Mouse (Mus musculus) erythroblast, embryonic 14.5 days (primary cell): Measurements from ENCODE around the gene Kin. TPM values are rescaled to one million over a fixed set of nuclear protein-coding genes. Genes with fewer than 3 reads are reported as not detected.

Experiments
- H3K27me3 ChIP-seq: 2 replicates; pipeline ENCODE4 v1.6.1; 2012; ENCODE audit warnings: inconsistent platforms; ENCODE audit not compliant: control insufficient read depth
- H3K36me3 ChIP-seq: 2 replicates; pipeline ENCODE4 v1.6.1; 2012; ENCODE audit warnings: mild to moderate bottlenecking, inconsistent platforms; ENCODE audit not compliant: control insufficient read depth
- H3K4me1 ChIP-seq: 2 replicates; pipeline ENCODE4 v1.6.1; 2012; ENCODE audit warnings: inconsistent platforms; ENCODE audit not compliant: control insufficient read depth
- H3K4me3 ChIP-seq: replicated peaks from 2 replicates; pipeline ENCODE3; 2012; ENCODE audit warnings: moderate library complexity, mild to moderate bottlenecking, inconsistent platforms
- H3K9me3 ChIP-seq: 2 replicates; pipeline ENCODE4 v1.6.1; 2012; ENCODE audit warnings: low read length, inconsistent platforms, mixed read lengths; ENCODE audit not compliant: control insufficient read depth
- GATA1 ChIP-seq: IDR thresholded peaks from 2 replicates; pipeline ENCODE4 v1.6.1; 2012; ENCODE audit warnings: low read length, inconsistent platforms, mixed read lengths
- TAL1 ChIP-seq: IDR thresholded peaks from 3 replicates; pipeline ENCODE4 v1.6.1; 2012; ENCODE audit warnings: low read length, inconsistent platforms, mixed read lengths
- polyA plus RNA-seq: library from polyadenylated mRNA; stranded (reverse); fragments of >175 nt; gene quantifications from 2 replicates; pipeline ENCODE4 v1.2.3, GENCODE M21; 2012

Kin gene
- polyA plus RNA-seq, 1 experiment, result 0.57 TPM

DNA sequence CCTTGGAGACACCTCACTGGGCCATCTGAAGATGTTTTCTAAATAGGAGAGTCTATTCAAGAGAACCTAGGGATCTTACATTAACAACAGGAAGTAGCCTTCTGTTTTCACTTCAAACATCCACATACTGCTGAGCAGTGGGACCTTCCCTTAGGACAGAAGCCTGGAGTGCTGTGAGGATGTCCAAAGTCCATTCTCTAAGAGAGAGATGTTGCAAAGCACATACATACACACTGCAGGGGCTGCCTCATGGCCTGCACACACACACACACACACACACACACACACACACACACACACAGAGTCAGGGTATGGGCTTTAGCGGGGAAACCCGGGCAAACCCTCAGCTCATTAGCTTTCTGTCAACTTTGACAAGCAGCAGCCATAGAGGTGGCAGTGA is 20.1 kb downstream of the Kin start:
- Histone ChIP-seq H3K9me3 (no peaks in the 10 kb centered on the region), H3K4me3 (no peak overlapping the region)
- TF ChIP-seq TAL1, result no peak
- no peak for TF ChIP-seq GATA1

DNA sequence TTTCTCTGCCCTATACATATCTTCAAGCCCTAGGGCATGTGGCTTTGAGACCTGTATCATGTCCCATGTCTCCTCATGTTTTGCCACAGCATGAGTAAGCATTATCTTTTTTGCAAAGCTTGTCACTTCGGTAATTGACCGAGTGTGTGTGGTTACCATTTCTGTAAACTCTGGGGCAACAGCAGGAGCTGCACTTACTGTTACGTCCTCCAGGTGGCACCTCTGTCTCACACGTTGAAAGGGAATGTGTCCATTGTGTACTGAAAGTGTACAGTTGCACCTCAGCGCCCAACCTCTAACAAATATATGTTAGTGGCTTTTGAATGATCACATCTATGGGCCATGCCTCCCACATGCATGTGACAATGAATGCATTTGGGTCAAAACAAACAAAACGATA is 20.8 kb downstream of the Kin start:
- H3K4me3 ChIP-seq, result no peak overlapping the region
- H3K36me3 ChIP-seq, result no peaks in the 10 kb centered on the region; the same call in 1 of the 2 replicates
- H3K9me3 ChIP-seq, result no peaks in the 10 kb centered on the region
- TF ChIP-seq GATA1 (no peak), TAL1 (no peak)
- no peaks in the 10 kb centered on the region for H3K4me1 ChIP-seq
- H3K27me3 ChIP-seq, result no peaks in the 10 kb centered on the region

More for the DNA sequence above, 20.1 kb downstream of the Kin start:
- Histone ChIP-seq H3K27me3 (no peaks in the 10 kb centered on the region), H3K4me1 (no peaks in the 10 kb centered on the region), H3K36me3 (no peaks in the 10 kb centered on the region; the same call in 1 of the 2 replicates)

DNA sequence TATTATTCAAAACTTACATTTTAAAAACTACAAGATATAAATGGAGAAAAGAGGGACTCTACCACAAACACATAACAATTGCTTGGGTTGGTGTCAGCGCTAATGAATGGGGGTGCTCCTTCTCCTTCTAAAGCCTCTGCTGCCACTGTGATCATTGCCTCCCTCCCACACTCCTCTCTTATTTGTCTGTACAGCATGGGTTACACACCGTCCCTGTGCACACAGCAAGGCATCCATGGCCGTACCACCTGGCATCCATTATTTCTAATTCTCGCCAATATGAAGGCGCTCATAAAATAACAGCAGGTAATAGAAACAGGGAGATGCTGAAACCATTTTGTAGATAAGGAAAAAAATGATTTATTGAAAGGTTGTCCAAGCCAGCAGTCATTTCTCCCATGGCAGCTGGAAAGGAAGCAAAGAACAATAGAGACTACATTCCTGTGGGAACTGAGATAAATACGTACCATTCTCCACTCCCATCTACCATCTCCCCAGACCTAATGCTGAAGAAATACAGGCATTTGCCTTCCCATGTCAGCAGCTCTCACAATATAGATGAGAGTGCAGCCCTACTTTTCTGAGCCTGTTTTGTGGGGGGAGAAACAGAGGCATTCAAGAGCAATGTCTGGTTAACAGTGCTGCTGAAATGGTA is 28.3 kb downstream of the Kin start:
- Histone ChIP-seq H3K9me3 (no peaks in the 10 kb centered on the region), H3K4me3 (no peak overlapping the region), H3K4me1 (no peaks in the 10 kb centered on the region), H3K27me3 (no peaks in the 10 kb centered on the region), H3K36me3 (no peaks in the 10 kb centered on the region; the same call in 1 of the 2 replicates)
- no peak for TF ChIP-seq TAL1

DNA sequence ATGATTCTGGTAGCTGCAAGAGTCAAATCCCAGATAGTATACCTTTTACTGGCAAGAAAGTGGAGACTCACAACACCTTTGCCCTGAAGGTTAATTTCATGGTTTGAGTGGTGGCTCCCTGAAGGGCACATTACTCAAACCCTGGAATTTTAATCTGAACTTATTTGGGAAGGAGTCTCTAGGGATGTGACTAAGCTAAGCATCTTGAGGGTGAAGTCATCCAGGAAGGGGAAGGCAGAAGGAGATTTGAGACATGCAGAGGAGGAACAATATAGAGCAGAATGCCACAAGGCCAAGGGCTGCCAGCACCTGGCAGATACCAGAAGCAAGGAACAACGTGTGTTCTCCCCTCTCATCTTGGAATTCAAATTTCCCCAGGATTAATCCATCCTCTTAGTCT is 38.4 kb downstream of the Kin start:
- Histone ChIP-seq H3K9me3 (no peaks in the 10 kb centered on the region), H3K4me3 (no peak overlapping the region), H3K36me3 (peaks cover 2% of the 10 kb centered on the region; the same call in 1 of the 2 replicates), H3K27me3 (no peaks in the 10 kb centered on the region), H3K4me1 (no peaks in the 10 kb centered on the region)
- TF ChIP-seq GATA1 (no peak), TAL1 (no peak)

DNA sequence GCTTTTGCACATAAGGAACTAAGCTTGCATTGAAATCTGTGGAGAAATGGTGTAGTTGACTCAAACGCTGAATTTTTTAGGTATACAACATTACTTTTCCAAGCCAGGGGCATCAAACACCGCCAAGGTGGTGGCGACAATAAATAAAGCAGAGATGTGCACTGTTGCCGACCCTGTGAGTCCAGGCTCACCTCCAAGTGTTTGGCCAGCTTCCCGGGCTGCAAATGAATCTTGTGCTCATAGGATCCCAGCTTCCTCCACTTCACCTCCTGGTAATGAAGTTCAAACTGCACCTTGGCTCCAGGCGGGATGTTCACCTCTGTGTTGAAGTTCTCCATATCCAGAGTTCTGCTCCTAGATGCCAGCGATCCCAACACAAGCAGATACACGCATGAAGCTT is 38.9 kb downstream of the Kin start:
- H3K4me1 ChIP-seq, result no peaks in the 10 kb centered on the region
- no peaks in the 10 kb centered on the region for H3K27me3 ChIP-seq
- peaks cover 2% of the 10 kb centered on the region; the same call in 1 of the 2 replicates for H3K36me3 ChIP-seq
- TF ChIP-seq GATA1, result no peak
- H3K9me3 ChIP-seq, result no peaks in the 10 kb centered on the region
- no peak overlapping the region for H3K4me3 ChIP-seq

DNA sequence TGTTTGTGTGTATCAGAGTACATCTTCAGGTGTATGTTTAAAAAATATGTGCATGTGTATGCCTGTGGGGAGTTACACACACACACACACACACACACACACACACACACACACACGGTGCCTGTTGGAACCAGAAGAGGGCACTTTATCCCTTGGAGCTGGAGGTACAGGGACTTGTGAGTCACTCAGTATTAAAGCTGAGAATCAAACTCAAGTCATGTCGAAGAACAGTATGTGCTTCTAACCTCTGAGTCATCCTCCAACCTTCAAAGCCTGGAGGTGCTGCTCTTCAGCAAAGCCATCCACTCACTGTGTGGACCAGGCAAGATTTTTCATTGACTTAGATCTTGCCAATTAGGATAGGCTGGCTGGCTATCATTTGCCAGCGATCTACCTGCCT is 41.4 kb downstream of the Kin start:
- H3K4me1 ChIP-seq, result no peaks in the 10 kb centered on the region
- TF ChIP-seq GATA1 (no peak), TAL1 (no peak)
- no peaks in the 10 kb centered on the region for H3K9me3 ChIP-seq
- H3K4me3 ChIP-seq, result no peak overlapping the region
- H3K27me3 ChIP-seq, result no peaks in the 10 kb centered on the region
- no peaks in the 10 kb centered on the region; the same call in 1 of the 2 replicates for H3K36me3 ChIP-seq

DNA sequence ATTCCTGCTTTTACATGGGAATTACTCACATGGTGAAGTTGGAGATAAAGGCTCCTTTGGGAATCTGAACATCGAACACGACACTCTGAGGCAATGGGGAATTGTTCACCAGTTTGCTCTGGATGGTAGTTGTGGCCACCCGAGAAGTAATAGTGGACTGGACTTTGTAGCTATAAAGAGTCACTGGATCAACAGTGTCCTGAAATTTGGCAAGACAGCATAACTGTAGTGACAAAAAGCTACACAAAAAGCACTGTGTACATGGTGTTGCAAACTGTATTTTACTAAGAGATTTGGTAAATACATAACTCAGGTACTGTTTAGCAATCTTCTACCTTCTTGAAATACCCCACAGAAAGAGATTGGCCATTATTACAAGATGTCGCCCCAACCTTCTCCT is 45.7 kb downstream of the Kin start:
- TF ChIP-seq GATA1 (no peak), TAL1 (no peak)
- Histone ChIP-seq H3K4me1 (no peaks in the 10 kb centered on the region), H3K27me3 (no peaks in the 10 kb centered on the region)

DNA sequence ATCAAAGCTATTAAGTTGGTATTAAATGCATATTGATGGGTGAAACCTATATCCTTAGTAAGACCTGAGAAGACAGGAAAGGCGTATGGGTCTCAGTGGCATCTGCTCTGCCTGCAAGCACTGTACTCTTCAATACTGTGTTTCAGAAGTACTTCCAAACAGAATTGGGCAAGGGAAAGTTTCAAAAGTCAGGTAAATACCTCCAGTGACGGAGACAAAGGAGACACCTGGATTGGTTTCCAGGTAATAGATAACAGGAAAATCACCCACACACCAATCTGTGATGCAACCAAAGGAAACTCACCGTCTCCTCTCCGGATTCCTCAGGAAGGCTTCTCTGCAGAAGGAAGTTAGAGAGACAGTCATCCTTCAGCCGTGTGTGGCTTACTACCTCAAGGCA is 47.1 kb downstream of the Kin start:
- H3K4me1 ChIP-seq, result no peaks in the 10 kb centered on the region
- no peaks in the 10 kb centered on the region for H3K27me3 ChIP-seq
- H3K9me3 ChIP-seq, result no peaks in the 10 kb centered on the region
- TF ChIP-seq GATA1 (no peak), TAL1 (no peak)
- no peaks in the 10 kb centered on the region; the same call in 1 of the 2 replicates for H3K36me3 ChIP-seq
- no peak overlapping the region for H3K4me3 ChIP-seq

More for the DNA sequence above, 45.7 kb downstream of the Kin start:
- H3K9me3 ChIP-seq, result no peaks in the 10 kb centered on the region
- H3K36me3 ChIP-seq, result no peaks in the 10 kb centered on the region; the same call in 1 of the 2 replicates
- no peak overlapping the region for H3K4me3 ChIP-seq

DNA sequence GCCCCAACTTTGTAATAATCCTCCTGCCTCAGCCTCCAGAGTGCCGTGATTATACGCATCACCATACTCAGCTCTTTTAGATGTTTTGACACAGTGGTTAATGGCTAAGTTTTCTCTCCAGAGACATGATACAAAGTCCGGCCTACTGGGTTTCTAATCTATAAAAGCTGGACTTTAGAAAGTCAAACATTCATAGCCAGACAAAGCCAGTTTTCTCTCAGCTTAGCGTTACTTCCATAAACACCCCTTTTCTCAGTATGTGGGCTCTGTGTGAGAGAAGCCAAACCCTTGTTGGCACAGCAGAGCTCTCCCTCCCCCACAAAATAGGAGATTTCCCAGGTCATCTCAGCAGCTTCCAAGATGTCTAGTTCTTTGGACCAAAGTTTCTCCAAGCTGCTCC is 48.2 kb downstream of the Kin start:
- H3K4me3 ChIP-seq, result peak overlapping the region; percentile 12

DNA sequence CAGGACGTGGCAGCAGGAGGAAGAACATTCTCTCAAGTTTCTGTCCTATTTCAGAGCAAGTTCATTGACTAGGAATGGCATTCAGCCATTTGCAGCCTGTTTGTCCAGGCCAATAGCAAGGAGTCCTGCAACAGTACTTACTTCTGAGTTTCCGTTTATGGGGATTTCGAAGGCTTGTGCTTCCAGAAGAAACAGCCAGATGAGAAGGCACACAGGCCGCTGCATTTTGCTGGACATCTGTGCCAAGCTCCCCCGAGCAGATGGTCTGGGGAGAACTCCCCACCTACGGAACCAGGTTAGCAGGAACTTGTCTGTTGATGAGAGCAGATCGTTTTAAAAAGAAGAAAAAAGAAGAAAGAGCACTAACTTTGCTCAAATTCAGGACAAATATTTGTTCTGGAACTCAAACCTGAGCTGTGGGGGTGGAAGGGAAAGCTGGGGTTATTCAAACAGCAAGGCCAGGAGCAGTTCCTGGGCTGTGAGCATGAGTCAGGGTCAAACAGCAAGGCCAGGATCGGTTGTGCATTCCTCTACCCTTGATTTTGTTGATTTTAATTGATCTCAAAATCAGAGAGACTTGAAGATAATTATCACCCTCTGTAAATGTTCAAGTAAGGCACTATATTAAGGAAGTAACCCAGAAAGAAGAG is 50.1 kb downstream of the Kin start:
- H3K4me3 ChIP-seq, result peak overlapping the region; percentile 36
- no peaks in the 10 kb centered on the region; the same call in 1 of the 2 replicates for H3K36me3 ChIP-seq
- TF ChIP-seq GATA1 (no peak), TAL1 (no peak)
- no peaks in the 10 kb centered on the region for H3K9me3 ChIP-seq
- no peaks in the 10 kb centered on the region for H3K27me3 ChIP-seq
- H3K4me1 ChIP-seq, result no peaks in the 10 kb centered on the region

More for the DNA sequence above, 48.2 kb downstream of the Kin start:
- Histone ChIP-seq H3K27me3 (no peaks in the 10 kb centered on the region), H3K9me3 (no peaks in the 10 kb centered on the region), H3K4me1 (no peaks in the 10 kb centered on the region), H3K36me3 (no peaks in the 10 kb centered on the region; the same call in 1 of the 2 replicates)
- TF ChIP-seq TAL1 (no peak), GATA1 (no peak)
